Mouse (Mus musculus) lung, adult 18-20 months (tissue): Measurements from ENCODE around the gene Stac2.
A peak's percentile ranks its signal among the peaks of the same experiment; 100 is the strongest.

Experiments
- DNase-seq, 2 experiments: peaks; one replicate each; pipeline ENCODE4 v3.0.0; 2022; ENCODE audit warnings: mixed read lengths in 2 of 2

Stac2 gene

DNA sequence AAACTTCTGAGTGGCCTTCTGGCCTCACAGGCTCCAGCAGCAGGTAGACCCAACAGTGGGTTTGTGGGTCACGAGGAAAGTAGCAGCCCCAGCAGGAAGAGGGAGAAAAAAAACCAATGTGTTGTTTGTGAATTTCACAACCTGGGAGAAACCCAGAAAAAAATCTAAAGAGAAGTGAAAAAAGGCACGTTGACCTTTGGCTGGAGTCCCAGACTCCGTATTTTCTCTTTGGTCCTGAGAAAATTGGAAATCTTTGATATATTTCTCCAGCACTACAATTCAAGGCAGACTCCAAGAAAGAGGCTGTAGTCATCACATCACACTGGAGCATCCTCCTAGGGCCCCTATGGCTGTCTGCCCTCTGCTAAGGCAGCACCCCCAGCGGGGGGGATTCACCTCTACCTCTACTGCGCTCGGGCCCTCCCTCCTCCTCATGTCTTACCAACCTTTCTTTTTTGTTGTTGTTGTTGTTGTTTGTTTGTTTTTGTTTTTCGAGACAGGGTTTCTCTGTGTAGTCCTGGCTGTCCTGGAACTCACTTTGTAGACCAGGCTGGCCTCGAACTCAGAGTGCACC lies 55.8 kb downstream of the Stac2 start:
- no peak for DNase-seq

DNA sequence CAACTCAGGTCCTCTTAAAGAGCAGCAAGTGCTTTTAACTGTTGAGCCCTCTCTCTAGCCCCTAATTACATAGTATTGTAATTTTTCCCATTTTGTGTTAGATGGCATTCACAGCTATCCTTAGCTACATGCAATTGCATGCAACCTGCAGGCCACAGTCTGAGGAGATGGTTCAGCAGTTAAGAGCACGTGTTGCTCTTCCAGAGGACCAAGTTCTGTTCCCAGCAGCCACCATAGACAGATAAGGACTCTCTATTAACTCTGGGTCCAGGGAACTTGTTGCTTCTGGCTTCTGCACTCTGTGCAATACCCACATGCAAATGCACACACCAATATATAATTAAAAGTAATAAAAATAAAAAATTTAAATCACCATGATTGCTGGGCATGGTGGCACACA lies 56.6 kb downstream of the Stac2 start:
- DNase-seq, result no peak

DNA sequence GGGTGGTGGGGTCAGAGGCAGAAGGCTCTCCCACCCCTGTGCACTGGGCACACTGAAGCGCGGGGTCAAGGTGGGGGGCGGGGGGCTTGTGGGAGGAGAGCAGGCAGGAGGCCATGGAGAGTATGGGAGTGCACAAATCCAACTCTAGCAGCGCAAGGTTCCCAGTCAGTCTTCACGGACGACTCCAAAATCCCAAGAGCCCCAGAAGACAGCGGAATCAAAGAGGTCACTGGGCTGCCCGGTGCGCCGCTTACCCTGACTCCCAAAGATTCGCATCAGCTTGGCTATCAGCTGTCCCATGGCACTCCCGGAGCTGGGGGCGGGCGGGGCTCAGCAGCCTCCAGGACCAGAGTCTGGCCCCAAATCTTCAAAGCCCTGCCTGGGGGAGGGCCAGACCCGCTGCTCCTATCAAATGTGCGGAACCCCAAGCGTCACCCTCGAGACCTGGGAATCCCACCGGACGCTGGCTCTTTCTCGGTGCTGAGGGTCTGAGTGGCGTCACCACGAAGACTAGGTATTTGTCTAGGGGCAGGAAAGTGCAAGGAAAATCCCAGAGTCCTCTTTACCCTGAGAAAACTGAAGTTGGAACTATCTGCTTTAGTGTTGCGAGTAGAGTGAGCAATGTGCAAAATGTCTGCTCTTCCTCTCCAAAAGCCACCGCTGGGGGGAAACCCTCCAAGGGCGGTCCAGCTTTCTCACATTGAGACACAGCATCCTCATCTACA lies 57.5 kb downstream of the Stac2 start, which contains the start of gene Arl5c:
TSS of gene Arl5c (minus strand) at position 618 of the 725 bp plus-strand sequence.
- peak; percentile 42 to 44 for DNase-seq

DNA sequence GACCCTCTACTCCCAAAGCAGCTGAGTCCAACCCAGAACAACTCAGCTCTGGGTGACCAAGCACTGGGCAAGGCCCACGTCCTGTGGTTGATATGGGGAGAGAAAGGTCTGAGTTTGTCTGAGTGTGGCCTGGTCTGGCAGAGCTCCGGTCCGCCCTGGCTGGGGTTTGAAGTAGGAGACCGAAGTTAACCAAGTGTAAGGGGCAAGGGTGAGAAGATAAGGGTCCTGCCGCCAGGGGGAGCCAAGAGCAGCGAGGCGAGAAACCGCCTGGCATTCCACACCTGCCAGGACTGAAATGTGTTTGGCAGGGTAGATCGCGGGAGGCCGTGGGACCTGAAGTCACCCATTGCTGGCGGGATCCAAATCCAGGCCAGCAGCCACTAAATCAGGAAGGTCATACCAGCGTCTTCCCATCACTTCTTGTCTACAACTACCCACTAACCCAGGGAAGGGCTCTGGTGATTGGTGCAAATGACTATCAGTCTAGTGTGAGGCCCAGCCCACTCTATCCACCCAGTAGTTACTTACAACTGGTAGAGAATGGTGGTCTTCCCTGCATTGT lies 58.6 kb downstream of the Stac2 start:
- peak; percentile 85 to 88 for DNase-seq

DNA sequence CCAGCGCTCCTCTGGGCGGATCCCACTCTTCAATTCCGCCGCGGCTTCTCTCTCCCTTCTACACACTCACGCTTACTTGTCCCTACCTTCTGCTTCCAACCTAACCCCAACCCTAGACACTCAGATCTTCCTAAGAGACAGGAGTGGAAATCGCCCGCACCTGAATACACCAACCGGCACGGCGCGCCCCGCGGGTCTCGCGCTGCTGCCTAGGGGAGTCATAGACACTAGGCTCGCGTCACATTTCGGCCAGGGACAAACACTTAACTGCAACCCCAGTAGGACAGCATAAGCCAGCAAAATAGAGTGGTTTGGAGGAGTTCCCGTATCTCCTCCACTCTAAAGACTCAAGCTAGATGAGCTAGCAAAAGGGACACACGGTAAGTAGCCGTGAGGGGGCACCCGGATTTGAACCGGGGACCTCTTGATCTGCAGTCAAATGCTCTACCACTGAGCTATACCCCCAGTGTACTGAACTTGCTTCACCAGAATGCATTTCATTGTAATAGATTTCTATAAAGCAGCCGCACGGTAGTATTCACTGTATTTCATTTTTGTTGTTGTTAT lies 64.6 kb downstream of the Stac2 start:
- peak; percentile 89 to 92 for DNase-seq

DNA sequence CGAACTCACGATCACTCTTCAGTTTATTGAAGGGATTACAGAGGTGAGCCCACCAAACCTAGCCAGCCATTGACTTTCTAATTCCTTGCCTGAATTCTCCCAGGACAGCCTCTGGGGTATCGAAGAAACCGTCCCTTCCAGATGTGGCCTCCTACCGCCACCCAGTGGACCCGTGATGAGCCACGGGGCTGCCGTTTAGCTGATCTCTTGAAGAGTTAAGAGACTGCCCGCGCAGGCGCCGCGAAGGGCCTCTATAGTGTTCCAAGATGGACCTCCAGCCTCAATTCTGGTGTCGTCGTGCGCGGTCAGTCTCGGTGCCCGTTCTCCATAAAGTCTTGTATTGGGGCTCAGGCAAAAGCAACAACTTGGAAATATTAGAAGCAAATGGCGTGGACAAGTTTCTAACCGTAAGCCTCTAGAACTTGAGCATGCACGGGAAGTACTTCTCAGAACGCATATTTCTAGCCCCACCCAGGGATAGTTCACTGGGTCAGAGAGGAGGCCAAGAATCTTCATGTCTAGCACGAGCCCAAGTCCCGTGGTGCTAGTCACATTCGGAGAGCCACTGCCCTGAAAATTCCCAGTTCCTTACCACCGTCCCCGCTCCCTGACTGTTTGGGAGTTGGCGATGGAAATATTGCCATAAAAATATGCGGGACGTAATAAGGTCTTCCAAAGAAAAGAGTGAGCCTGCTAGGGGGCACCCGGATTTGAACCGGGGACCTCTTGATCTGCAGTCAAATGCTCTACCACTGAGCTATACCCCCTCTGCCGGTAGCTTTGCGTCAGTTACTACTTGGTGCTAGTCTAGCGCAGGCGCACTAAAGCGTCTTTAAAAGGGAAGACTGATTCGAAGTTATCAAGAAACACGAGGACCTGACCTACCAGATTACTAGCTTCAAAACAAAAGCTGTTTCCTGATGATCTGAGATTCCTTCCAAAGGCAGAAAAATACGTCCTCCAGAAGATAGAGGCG lies 65.4 kb downstream of the Stac2 start:
- DNase-seq, result peak; percentile 93 to 95

DNA sequence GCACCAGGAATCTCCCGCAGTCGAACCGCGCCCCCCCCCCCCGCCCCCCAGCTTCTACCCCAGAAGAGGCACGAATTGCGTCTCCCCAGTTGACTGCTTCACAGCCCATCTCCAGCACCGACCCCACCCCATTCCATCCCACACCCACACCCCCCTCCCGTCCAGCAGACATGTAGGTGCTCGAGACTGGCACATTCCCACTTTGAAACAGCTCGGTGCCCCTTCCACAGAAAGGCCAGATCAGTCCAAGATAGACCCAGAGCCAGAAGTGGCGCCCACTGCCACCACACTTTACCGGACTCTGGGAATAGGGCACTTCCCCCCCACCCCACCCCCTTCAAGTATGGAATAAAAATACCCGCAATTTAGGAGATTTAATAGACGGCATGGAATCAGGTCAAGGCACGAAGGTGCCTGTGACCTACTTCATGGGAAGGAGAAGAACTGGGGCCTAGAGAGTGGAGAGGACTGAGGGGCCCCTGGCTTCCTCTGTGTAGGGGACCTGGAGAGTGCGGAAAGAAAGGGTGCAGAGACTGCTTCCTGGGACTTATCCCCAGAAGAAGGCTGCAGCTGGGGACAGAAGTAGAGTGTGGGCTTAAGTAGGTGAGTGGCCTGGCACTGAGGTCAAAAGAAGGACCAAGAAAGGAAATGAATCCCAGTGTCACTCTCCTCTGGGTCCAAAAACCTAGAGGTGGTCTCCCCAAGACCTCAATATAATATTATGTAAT lies 66.4 kb downstream of the Stac2 start:
- no peak for DNase-seq
